Mouse (Mus musculus): ENCODE results near the gene Ttc38. TPM values are rescaled to one million over a fixed set of nuclear protein-coding genes. Genes with fewer than 3 reads are reported as not detected.

The Ttc38 gene
- total RNA-seq, 2 experiments from 2014 or later: 5.7 to 6.5 TPM

DNA sequence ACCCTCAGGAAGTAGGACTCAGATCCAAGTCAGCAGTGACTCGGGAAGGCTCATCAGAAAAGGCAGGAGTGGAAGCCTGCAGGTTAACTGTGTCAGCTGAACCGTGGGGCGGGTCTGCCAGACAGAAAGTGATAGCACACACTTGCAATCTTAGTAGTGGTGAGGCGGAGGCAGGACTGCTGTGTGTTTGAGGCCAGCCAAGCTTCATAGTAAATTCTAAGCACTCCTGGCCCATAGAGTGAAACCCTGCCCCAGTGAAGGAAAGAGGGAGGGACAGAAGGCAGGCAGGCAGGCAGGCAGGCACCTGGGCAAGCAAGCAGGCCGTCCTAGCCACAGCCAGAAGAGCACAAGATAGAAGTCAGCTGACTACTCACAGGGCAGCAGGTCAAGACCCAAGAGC is 53.5 kb downstream of the Ttc38 start:
- Histone ChIP-seq H3K27ac (no peak overlapping the region), H3K4me3 (no peak overlapping the region)
- no peak for TF ChIP-seq CTCF (conservative IDR thresholded peaks at IDR 0.05)
- no peak for DNase-seq (ENCODE audit: low spot score in 2 of 2)

DNA sequence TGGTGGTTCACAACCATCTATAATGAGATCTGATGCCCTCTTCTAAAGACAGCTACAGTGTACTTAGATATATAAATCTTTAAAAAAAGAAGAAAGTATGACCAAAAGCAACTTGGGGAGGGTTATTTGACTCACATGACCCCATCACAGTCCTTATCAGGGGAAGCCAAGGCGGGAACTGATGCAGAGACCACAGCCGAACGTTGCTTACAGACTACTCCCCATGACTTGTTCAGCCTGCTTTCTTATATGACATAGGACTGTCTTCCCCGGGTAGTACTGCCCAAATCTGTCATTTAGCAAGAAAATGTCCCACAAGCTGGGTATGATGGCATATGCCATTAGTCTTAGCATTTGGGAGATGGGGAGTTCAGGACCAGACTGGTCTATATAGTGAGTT is 57.1 kb downstream of the Ttc38 start:
- no peak for DNase-seq (ENCODE audit: low spot score in 2 of 2)
- Histone ChIP-seq H3K27ac (no peak overlapping the region), H3K4me3 (no peak overlapping the region)
- TF ChIP-seq CTCF (conservative IDR thresholded peaks at IDR 0.05): no peak

DNA sequence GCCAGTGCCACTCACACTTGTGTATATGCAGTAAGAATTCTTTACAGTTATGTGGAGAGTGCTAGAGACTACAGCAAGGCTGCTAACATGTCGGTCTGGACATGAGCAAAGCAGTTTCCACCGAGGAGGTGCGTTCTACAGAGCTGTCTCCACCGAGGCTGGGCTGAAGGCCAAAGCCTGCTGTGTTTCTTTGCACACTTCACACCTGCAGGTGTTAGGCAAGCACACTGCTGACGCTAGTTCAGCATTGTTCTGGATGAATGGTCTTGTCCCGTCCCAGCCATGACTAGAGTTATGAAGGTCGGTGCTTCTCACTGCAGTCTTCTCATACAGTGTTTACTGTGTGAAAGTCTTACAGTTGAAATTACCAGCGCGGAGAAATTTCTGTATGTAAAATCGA is 59.9 kb downstream of the Ttc38 start:
- DNase-seq (ENCODE audit: low spot score in 2 of 2): no peak
- Histone ChIP-seq H3K27ac (no peak overlapping the region), H3K4me3 (no peak overlapping the region)

GRCm38 (mm10) chr15:85892498-85893118 is 60.5 kb downstream of the Ttc38 start:
- no peak for TF ChIP-seq CTCF (conservative IDR thresholded peaks at IDR 0.05)
- no peak for DNase-seq (ENCODE audit: low spot score in 2 of 2)
- Histone ChIP-seq H3K27ac (no peak overlapping the region), H3K4me3 (no peak overlapping the region)

More for the DNA sequence above, 59.9 kb downstream of the Ttc38 start:
- no peak for TF ChIP-seq CTCF (conservative IDR thresholded peaks at IDR 0.05)

- H3K4me3 ChIP-seq: no peak overlapping the region
- no peak for TF ChIP-seq CTCF (conservative IDR thresholded peaks at IDR 0.05)
- no peak for DNase-seq (ENCODE audit: low spot score in 2 of 2)
These were observed 61.8 kb downstream of the Ttc38 start for GRCm38 (mm10) chr15:85893871-85894270.

GRCm38 (mm10) chr15:85896284-85896683 is 64.2 kb downstream of the Ttc38 start:
- no peak overlapping the region for H3K27ac ChIP-seq
- no peak overlapping the region for H3K4me3 ChIP-seq
- DNase-seq (ENCODE audit: low spot score in 2 of 2): peak; percentile 61 to 89
- peak; percentile 94 for TF ChIP-seq CTCF (conservative IDR thresholded peaks at IDR 0.05)

More at GRCm38 (mm10) chr15:85893871-85894270, 61.8 kb downstream of the Ttc38 start:
- no peak overlapping the region for H3K27ac ChIP-seq

DNA sequence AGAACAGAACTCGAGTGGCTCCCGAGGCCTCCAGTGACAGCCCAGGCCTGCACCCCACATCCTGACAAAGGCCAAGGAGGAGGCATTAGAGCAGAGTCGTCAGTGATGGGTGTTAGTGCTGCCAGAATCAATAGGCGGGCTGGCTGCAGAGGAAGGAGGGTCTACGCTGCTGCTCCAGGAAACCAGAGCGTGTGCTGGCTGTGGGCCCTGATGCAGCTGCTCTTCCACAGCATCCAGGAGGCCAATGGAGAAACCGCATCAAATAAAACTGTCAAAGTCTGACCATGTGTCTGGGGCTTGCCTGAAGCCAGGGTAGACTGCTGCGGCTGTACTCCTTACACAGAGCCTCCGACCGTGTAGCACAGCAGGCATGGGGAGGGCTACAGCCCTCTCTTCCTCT is 65.0 kb downstream of the Ttc38 start:
- H3K4me3 ChIP-seq: no peak overlapping the region
- no peak overlapping the region for H3K27ac ChIP-seq
- no peak for TF ChIP-seq CTCF (conservative IDR thresholded peaks at IDR 0.05)
- DNase-seq (ENCODE audit: low spot score in 2 of 2): no peak

DNA sequence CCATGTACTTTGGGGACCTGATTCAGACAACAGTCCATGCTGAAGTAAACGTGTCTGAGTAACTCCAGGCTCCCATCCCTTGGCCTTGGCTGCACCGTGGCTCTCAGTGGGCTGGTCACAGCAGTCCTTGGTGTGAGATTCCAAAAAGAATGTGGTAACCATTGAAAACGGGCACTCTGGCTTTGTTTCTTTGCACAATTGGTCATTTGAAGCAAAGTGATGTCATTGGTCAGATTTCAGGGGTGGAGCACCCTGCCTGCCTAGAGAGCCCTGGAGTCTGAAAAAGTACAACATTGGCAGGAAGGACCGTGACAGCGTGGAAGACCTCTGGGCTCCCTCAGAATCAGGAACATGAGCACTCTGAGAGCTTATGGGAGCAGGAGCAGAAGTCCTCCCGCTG is 67.3 kb downstream of the Ttc38 start:
- Histone ChIP-seq H3K4me3 (no peak overlapping the region), H3K27ac (no peak overlapping the region)
- no peak for DNase-seq (ENCODE audit: low spot score in 2 of 2)
- TF ChIP-seq CTCF (conservative IDR thresholded peaks at IDR 0.05): no peak

GRCm38 (mm10) chr15:85900318-85900717 is 68.2 kb downstream of the Ttc38 start:
- TF ChIP-seq CTCF (conservative IDR thresholded peaks at IDR 0.05): no peak
- no peak for DNase-seq (ENCODE audit: low spot score in 2 of 2)
- H3K27ac ChIP-seq: no peak overlapping the region
- H3K4me3 ChIP-seq: no peak overlapping the region

GRCm38 (mm10) chr15:85900801-85901200 is 68.7 kb downstream of the Ttc38 start:
- no peak for TF ChIP-seq CTCF (conservative IDR thresholded peaks at IDR 0.05)
- no peak for DNase-seq (ENCODE audit: low spot score in 2 of 2)
- Histone ChIP-seq H3K4me3 (no peak overlapping the region), H3K27ac (no peak overlapping the region)

DNA sequence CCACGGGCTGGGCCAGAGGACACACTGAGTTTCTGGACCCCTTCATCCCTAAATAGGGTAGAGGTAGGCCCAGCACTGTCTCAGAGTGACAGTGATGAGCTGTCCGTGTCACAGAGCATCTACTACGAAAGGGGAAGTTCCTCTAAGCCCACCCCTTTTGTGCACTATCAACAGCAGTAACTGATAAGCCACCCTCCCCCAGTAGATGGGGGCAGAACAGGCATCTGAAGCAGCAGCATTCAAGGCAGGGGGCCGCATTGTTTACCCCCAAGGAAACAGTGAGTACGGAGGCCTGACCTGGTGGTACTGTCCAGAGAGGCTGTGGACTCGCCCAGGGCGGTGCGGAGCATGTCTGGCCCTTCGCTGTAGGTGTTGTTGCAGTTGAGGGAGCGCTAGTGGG is 70.4 kb downstream of the Ttc38 start:
- DNase-seq (ENCODE audit: low spot score in 2 of 2): no peak
- H3K4me3 ChIP-seq: no peak overlapping the region
- no peak overlapping the region for H3K27ac ChIP-seq
- TF ChIP-seq CTCF (conservative IDR thresholded peaks at IDR 0.05): no peak

GRCm38 (mm10) chr15:85903826-85904225 is 71.7 kb downstream of the Ttc38 start:
- Histone ChIP-seq H3K4me3 (no peak overlapping the region), H3K27ac (no peak overlapping the region)
- no peak for DNase-seq (ENCODE audit: low spot score in 2 of 2)
- peak; percentile 68 for TF ChIP-seq CTCF (conservative IDR thresholded peaks at IDR 0.05)

Other genes starting within 250 kb of the Ttc38 start
- gene Wnt7b, start 249.8 kb upstream of the Ttc38 start, total RNA-seq (2021): 10 to 100 TPM; 46.4 to 47.6 TPM
- 1 to 10 TPM; 3.1 to 3.9 TPM for gene Ppara, start 97.3 kb upstream of the Ttc38 start, total RNA-seq (2021)
- 10 to 100 TPM; 18.6 to 22.3 TPM for gene Cdpf1, start 20.6 kb upstream of the Ttc38 start, total RNA-seq (2021)
- under 1 TPM; 0.74 to 0.81 TPM for gene Pkdrej, start 10.6 kb upstream of the Ttc38 start, total RNA-seq (2021)
- under 1 TPM; 0.42 to 0.54 TPM for gene Gtse1, start 27.4 kb downstream of the Ttc38 start, total RNA-seq (2021)
- 10 to 100 TPM; 36.9 to 41.5 TPM for gene Trmu, start 47.0 kb downstream of the Ttc38 start, total RNA-seq (2021)
- gene Celsr1, start 201.5 kb downstream of the Ttc38 start, total RNA-seq (2021): 1 to 10 TPM; 5.5 to 5.8 TPM
- 10 to 100 TPM; 24.8 to 28.7 TPM for gene Gramd4, start 225.4 kb downstream of the Ttc38 start, total RNA-seq (2021)